Mouse (Mus musculus): Measurements from ENCODE around the gene Zbtb14. TPM values are rescaled to one million over a fixed set of nuclear protein-coding genes. Genes with fewer than 3 reads are reported as not detected.

Zbtb14 gene
- total RNA-seq, 1 experiment from 2014 or later, result 29.2 TPM

DNA sequence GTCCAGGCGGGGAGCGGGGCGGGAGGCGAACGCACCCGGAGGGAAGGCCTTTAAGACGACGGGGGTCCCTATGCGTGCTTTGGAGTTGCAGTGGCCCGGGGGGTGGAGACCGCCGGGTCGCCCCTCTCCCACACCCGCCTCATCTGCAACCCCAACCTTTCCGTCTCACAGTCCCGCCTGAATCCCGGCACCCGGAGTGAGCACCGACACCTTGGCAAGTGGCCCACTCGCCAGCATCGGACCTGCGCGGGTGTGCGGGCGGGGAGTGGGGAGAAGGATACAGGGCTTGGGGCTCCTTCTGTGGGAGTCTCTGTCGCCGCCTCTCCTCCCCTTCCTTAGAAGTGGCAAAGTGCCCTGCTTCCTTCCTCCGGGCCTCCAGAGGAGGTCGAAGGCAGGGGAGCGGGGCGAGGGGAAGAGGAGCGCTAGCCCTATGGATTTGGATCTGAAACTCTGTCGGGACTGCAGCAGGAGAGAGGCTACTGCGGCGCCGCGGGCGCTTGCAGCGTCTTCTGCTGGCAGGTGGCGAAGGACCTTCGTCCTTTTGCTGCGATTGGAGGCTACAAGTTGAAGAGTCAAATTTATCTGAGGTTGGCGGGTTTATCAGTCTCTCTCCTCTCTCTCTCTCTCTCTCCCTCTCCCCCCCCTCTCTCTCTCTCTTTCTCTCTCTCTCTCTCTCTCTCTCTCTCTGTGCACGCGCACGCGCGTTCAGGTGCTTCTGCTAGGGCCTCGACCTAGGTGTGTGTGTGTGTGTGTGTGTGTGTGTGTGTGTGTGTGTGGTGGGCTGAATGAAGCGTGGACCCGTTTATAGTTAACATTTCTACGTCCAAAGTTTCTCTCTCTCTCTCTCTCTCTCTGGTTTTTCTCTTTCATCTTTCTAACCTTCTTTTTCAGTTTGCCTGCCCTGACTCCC lies 57.0 kb downstream of the Zbtb14 start:
- peak; percentile 13; the same call in 1 of the 2 replicates for ATAC-seq (replicated peaks; ENCODE audit: low read depth, poor library complexity, severe bottlenecking)

Other genes with a start within 250 kb of the Zbtb14 start
- gene Akain1, start 56.3 kb downstream of the Zbtb14 start, total RNA-seq (2017), result not detected in 2 replicates

Data from common myeloid progenitor, adult 5-6 weeks (primary cell).